Mouse (Mus musculus): ENCODE data around the gene Hps6.

- no peak for TF ChIP-seq CTCF (IDR thresholded peaks at IDR 0.05; ENCODE audit: borderline replicate concordance, insufficient read depth, low read depth, low read length)
- no peak for TF ChIP-seq POLR2A (IDR thresholded peaks at IDR 0.05; ENCODE audit: borderline replicate concordance, insufficient read depth, low read length)
These were observed 12.7 kb downstream of the Hps6 start for GRCm38 (mm10) chr19:46016023-46016422.

Measured in cerebellum, adult 2 months (tissue).